Mouse (Mus musculus): Measurements from ENCODE around the gene Arhgap9. TPM values are rescaled to one million over a fixed set of nuclear protein-coding genes. Genes with fewer than 3 reads are reported as not detected.

Arhgap9 gene
- polyA plus RNA-seq, 1 experiment = 11.2 TPM

DNA sequence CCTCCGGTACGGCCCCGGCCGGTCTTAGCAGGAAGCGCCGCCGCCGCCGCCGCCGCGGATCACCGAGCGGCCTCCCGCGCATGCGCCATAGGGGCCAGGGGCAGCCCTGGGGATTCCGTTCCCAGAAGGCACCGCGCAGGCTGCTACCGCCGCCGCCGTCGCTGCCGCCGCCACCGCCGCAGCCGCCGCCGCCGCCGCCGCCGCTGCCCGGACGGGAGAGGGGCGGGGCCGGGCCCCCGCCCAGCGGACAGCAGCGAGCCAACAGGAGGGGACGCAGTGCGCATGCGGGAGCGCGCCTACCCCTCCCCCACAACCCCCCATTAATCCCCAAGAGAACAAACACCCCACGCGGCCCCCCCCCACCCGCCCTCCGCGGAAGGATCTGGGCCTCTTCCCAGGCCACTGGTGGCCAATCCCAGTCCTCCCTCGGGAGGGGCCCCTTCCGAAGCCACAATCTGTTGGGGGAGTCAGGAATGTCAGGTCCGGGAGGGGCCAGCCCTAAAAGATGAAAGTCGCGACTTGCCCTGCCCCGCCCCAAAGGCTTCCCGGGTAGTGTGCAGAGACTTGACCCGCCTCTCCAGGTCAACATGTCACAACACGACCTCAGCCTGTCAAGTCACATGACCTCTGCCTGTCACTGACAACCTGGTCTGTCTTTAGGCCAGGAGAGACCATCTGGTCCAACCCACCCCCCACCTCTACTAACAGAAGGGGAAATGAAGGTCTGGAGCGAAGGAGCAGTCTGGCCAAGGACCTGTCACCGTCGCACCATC lies 32.8 kb upstream of the Arhgap9 start, which contains the start of gene Mbd6:
Mbd6 (minus strand) TSS at position 219 of the 773 bp plus-strand sequence.
- WGBS = under 1% methylated on average over 57 of the region's 65 CpGs
- peaks cover 28% of the 10 kb centered on the region for H3K4me1 ChIP-seq (ENCODE audit: control insufficient read depth, insufficient read depth, insufficient read length, low read length)
- H3K36me3 ChIP-seq (ENCODE audit: control insufficient read depth, insufficient read depth, low read length) = peaks cover 42% of the 10 kb centered on the region
- H3K27ac ChIP-seq (ENCODE audit: insufficient read depth, low read depth, low read length) = peak within 1 kb of the TSS; percentile 96
- peak within 1 kb of the TSS; percentile 97 for H3K4me3 ChIP-seq (ENCODE audit: low read depth, low read length)
- TF ChIP-seq CTCF (IDR thresholded peaks at IDR 0.05; ENCODE audit: extremely low read depth, insufficient read length, insufficient replicate concordance, low read depth, low read length) (no peak), POLR2A (IDR thresholded peaks at IDR 0.05; ENCODE audit: low read depth, low read length) (peak; percentile 16; the same call in 1 of the 2 replicates)
- H3K27me3 ChIP-seq (ENCODE audit: control insufficient read depth, insufficient read depth, low read length) = no peaks in the 10 kb centered on the region

DNA sequence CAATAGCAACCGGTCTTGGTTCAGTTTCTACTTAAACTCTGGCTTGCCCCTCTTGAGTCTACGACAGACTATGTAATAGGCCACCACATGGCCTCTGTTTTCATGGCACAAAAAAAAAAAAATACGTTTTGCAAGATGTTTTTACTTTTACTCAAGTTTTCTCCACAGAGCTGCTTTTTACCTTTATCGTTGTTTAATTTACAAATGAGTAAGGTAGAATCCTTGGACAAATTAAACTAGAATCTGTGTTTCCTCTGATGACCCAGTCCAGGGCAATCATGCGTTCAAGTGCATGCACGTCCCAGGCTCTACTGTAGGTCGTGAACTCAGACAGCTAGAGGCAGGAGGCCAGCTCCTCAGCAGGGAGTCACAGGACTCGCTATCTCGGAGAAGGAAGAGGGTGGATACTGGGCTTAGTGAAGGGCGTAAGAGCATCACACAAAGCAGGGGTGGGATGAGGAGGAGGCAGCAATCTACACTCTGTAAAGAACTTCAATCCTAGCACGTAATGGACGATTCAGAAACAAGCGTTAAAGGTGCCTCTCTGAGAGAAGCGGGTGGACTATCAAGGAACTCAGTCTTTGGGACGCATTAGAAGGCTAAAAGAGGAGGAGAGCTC lies 32.1 kb upstream of the Arhgap9 start:
- Histone ChIP-seq H3K27ac (ENCODE audit: insufficient read depth, low read depth, low read length) (peak overlapping the region; percentile 96), H3K27me3 (ENCODE audit: control insufficient read depth, insufficient read depth, low read length) (no peaks in the 10 kb centered on the region), H3K36me3 (ENCODE audit: control insufficient read depth, insufficient read depth, low read length) (peaks cover 37% of the 10 kb centered on the region), H3K4me1 (ENCODE audit: control insufficient read depth, insufficient read depth, insufficient read length, low read length) (peaks cover 28% of the 10 kb centered on the region), H3K4me3 (ENCODE audit: low read depth, low read length) (peak overlapping the region; percentile 97)
- WGBS = under 1% methylated on average over 15 of the region's 15 CpGs
- TF ChIP-seq CTCF (IDR thresholded peaks at IDR 0.05; ENCODE audit: extremely low read depth, insufficient read length, insufficient replicate concordance, low read depth, low read length) (no peak), POLR2A (IDR thresholded peaks at IDR 0.05; ENCODE audit: low read depth, low read length) (no peak; the same call in 1 of the 2 replicates)

GRCm38 (mm10) chr10:127290307-127290929 lies 31.3 kb upstream of the Arhgap9 start:
- H3K27ac ChIP-seq (ENCODE audit: insufficient read depth, low read depth, low read length) = peak overlapping the region; percentile 96
- H3K27me3 ChIP-seq (ENCODE audit: control insufficient read depth, insufficient read depth, low read length) = no peaks in the 10 kb centered on the region
- peak; percentile 98 for TF ChIP-seq POLR2A (IDR thresholded peaks at IDR 0.05; ENCODE audit: low read depth, low read length)
- TF ChIP-seq CTCF (IDR thresholded peaks at IDR 0.05; ENCODE audit: extremely low read depth, insufficient read length, insufficient replicate concordance, low read depth, low read length) = no peak
- H3K4me3 ChIP-seq (ENCODE audit: low read depth, low read length) = peak overlapping the region; percentile 65
- under 1% methylated on average over 44 of the region's 47 CpGs for WGBS
- H3K36me3 ChIP-seq (ENCODE audit: control insufficient read depth, insufficient read depth, low read length) = peaks cover 38% of the 10 kb centered on the region
- H3K4me1 ChIP-seq (ENCODE audit: control insufficient read depth, insufficient read depth, insufficient read length, low read length) = peaks cover 28% of the 10 kb centered on the region

DNA sequence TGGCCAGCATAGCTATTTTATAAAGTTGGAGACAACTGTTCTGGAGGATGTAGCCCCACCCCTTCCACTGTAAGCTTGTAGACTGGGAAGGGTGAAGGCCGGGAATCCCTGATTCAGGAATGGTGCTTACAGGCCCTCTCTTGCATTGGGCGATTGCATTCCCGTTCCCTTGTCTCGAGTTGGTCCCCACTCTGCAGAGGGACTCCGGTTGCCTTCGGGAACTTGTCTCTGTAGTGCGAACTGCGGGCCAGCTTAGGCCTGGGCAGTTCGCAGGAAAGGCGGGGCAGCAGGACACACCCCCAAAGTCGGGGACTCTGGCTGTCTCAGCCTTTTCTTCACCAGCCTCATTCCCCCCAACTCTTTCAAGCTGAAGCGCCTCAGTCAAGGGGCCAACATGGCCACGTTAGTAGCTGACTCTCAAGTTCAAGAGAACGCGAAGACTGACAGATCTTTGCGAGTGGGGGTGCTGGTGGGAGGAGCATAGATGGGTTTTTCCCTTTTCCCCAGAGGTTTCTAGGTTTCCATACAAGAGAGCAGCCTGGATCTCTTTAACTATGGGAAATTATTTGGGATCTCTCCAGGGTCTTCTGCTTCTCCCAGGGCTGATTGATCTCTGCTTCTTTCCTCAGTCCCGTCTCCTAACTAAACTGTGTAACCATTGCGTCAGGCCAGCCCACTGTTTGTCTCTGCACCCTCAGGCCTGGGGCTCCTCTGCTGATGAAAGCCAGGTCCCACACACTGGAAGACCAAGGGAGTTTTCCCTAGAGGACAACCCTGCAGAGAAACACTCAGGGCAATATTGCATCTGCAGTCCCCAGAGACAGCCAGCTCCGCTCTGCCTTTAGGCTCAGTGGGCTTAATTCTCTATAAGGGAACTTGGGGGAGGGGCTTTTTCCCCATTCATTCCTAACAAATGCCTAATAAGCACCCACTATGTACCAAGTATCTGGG lies 30.6 kb upstream of the Arhgap9 start:
- H3K27ac ChIP-seq (ENCODE audit: insufficient read depth, low read depth, low read length) = peak overlapping the region; percentile 78
- WGBS = 4% methylated on average over 19 of the region's 19 CpGs
- H3K27me3 ChIP-seq (ENCODE audit: control insufficient read depth, insufficient read depth, low read length) = no peaks in the 10 kb centered on the region
- peaks cover 38% of the 10 kb centered on the region for H3K36me3 ChIP-seq (ENCODE audit: control insufficient read depth, insufficient read depth, low read length)
- no peak for TF ChIP-seq CTCF (IDR thresholded peaks at IDR 0.05; ENCODE audit: extremely low read depth, insufficient read length, insufficient replicate concordance, low read depth, low read length)
- no peak for TF ChIP-seq POLR2A (IDR thresholded peaks at IDR 0.05; ENCODE audit: low read depth, low read length)
- peaks cover 28% of the 10 kb centered on the region for H3K4me1 ChIP-seq (ENCODE audit: control insufficient read depth, insufficient read depth, insufficient read length, low read length)
- H3K4me3 ChIP-seq (ENCODE audit: low read depth, low read length) = peak overlapping the region; percentile 65

GRCm38 (mm10) chr10:127291881-127292638 lies 29.7 kb upstream of the Arhgap9 start:
- Histone ChIP-seq H3K4me3 (ENCODE audit: low read depth, low read length) (no peak overlapping the region), H3K27ac (ENCODE audit: insufficient read depth, low read depth, low read length) (no peak overlapping the region; the same call in 1 of the 2 replicates), H3K4me1 (ENCODE audit: control insufficient read depth, insufficient read depth, insufficient read length, low read length) (peaks cover 21% of the 10 kb centered on the region), H3K36me3 (ENCODE audit: control insufficient read depth, insufficient read depth, low read length) (peaks cover 37% of the 10 kb centered on the region), H3K27me3 (ENCODE audit: control insufficient read depth, insufficient read depth, low read length) (no peaks in the 10 kb centered on the region)
- 9% methylated on average over 5 of the region's 5 CpGs for WGBS
- no peak for TF ChIP-seq POLR2A (IDR thresholded peaks at IDR 0.05; ENCODE audit: low read depth, low read length)

DNA sequence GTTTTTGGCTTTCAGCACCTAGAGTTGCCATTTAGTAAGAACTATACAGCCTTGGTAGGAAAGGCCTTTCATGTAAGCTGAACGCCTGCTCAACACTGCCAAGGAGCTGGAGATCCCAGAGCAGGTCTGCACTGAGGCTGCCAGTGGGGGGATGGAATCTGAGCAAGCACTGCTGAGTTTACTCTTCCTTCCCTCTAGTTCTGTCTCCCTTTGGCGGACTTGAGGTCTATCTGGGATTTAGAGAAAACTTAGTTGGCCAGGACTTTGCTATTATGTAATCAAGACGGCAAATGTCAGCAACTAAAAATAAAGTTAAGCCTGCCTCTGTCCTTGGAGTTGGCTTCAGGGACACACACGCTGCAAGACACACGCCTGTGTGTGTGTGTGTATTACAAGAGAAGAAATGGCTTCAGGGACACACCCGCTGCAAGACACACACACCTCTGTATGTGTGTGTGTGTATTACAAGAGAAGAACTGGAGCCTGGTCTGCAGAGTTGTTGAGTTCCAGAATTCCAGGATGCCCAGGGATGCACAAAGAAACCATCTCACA lies 28.7 kb upstream of the Arhgap9 start:
- Histone ChIP-seq H3K36me3 (ENCODE audit: control insufficient read depth, insufficient read depth, low read length) (peaks cover 44% of the 10 kb centered on the region), H3K27me3 (ENCODE audit: control insufficient read depth, insufficient read depth, low read length) (no peaks in the 10 kb centered on the region), H3K4me1 (ENCODE audit: control insufficient read depth, insufficient read depth, insufficient read length, low read length) (peaks cover 13% of the 10 kb centered on the region), H3K4me3 (ENCODE audit: low read depth, low read length) (no peak overlapping the region), H3K27ac (ENCODE audit: insufficient read depth, low read depth, low read length) (peak overlapping the region; percentile 10; the same call in 1 of the 2 replicates)
- TF ChIP-seq CTCF (IDR thresholded peaks at IDR 0.05; ENCODE audit: extremely low read depth, insufficient read length, insufficient replicate concordance, low read depth, low read length) (no peak), POLR2A (IDR thresholded peaks at IDR 0.05; ENCODE audit: low read depth, low read length) (no peak)
- 72% methylated on average over 6 of the region's 6 CpGs for WGBS

Measured in small intestine, adult 2 months (tissue).